Mouse (Mus musculus): ENCODE measurements around the gene Ascc3.

DNA sequence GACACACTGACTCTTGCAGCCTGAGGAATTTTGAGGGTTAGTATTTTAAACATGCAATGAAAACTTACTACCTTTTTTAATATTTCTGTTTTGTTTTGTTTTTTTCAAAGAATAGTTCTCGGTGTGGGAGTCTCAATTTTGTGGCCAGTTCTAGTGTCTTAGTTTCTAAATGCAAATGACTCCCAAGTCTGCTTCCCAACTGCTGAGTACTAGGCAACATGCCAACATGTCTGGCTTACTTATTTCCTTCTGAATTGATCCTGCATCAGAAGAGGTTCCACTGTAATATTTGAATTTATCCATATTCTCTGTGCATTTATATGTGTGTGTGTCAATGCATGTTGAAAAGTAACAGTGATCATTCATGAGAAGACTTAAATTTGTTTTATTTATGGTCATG, 119.3 kb downstream of the Ascc3 start:
- TF ChIP-seq POLR2A (IDR thresholded peaks at IDR 0.05; ENCODE audit: low read depth, low read length) (no peak), ETS1 (conservative IDR thresholded peaks at IDR 0.05; ENCODE audit: low read depth, low read length) (no peak), CTCF (conservative IDR thresholded peaks at IDR 0.05 in 1 of 2, IDR thresholded peaks at IDR 0.05 in 1 of 2; ENCODE audit: low read depth in 2 of 2, low read length in 2 of 2) (no peak), RCOR1 (conservative IDR thresholded peaks at IDR 0.05; ENCODE audit: low read depth, low read length) (no peak), MEF2A (IDR thresholded peaks at IDR 0.05; ENCODE audit: borderline replicate concordance, low read depth, low read length) (no peak), JUND (conservative IDR thresholded peaks at IDR 0.05; ENCODE audit: low read depth, low read length) (no peak)

Measured in CH12.LX (cell line).